In genomic region chr9:45119316-45119953, GRCm38 (mm10) we compare ENCODE assay signal across 12 mouse cellular contexts. TPM values are rescaled to one million over a fixed set of nuclear protein-coding genes. Genes with fewer than 3 reads are reported as not detected.
A peak's percentile ranks its signal among the peaks of the same experiment; 100 is the strongest.
DNase-seq lines count a peak whose midpoint lies in the region; ATAC-seq and TF ChIP-seq lines count a peak whose summit lies in the region.
"Had no signal": no experiment of that assay in that cellular context is flagged by ENCODE, and none has a peak within 500 bp of the region (broad histone marks: within the 10 kb centered on the region; RNA-seq: fewer than 3 reads in every experiment).

No protein-coding gene starts in this region.

- no peak overlapping the region; the same call in 1 of the 2 replicates for H3K4me2 ChIP-seq in forebrain, embryonic 12.5 days
- H3K4me2 ChIP-seq in liver, postnatal 0 days (ENCODE audit: low read depth, low read length): no peak overlapping the region
- no peak overlapping the region for H3K4me2 ChIP-seq in liver, embryonic 11.5 days
- peak overlapping the region; percentile 71 for H3K4me2 ChIP-seq in hindbrain, postnatal 0 days (ENCODE audit: low read depth, low read length)
- H3K4me2 ChIP-seq in neural tube, embryonic 15.5 days: peak overlapping the region; percentile 76
- H3K4me2 ChIP-seq in heart, embryonic 11.5 days: no peak overlapping the region; the same call in 1 of the 2 replicates

- peaks cover 44% of the 10 kb centered on the region for H3K4me1 ChIP-seq in forebrain, embryonic 10.5 days
- H3K4me1 ChIP-seq in forebrain, embryonic 12.5 days: peaks cover 29% of the 10 kb centered on the region
- peaks cover 7% of the 10 kb centered on the region for H3K4me1 ChIP-seq in liver, postnatal 0 days (ENCODE audit: insufficient read depth)
- H3K4me1 ChIP-seq in liver, embryonic 11.5 days (replicated peaks; ENCODE audit: control insufficient read depth, insufficient read depth, low read length): 0 out of 2 replicates have a peak, but pooled peaks cover 4% of the 10 kb centered on the region
- H3K4me1 ChIP-seq in hindbrain, postnatal 0 days (ENCODE audit: insufficient read depth, low read length): peaks cover 21% of the 10 kb centered on the region
- H3K4me1 ChIP-seq in neural tube, embryonic 15.5 days: peaks cover 54% of the 10 kb centered on the region
- H3K4me1 ChIP-seq in heart, embryonic 11.5 days (ENCODE audit: control insufficient read depth, insufficient read depth, low read length): peaks cover 9% of the 10 kb centered on the region; the same call in 1 of the 2 replicates

- no peak overlapping the region for H3K9ac ChIP-seq in forebrain, embryonic 12.5 days
- H3K9ac ChIP-seq in liver, postnatal 0 days (replicated peaks): no peak overlapping the region
- H3K9ac ChIP-seq in liver, embryonic 11.5 days (ENCODE audit: low read depth, low read length): no peak overlapping the region
- H3K9ac ChIP-seq in hindbrain, postnatal 0 days (replicated peaks; ENCODE audit: low read length): 0 out of 2 replicates have a peak overlapping the region, but pooled peaks have one; percentile 96
- peak overlapping the region; percentile 80 for H3K9ac ChIP-seq in neural tube, embryonic 15.5 days (replicated peaks)
- H3K9ac ChIP-seq in heart, embryonic 11.5 days (ENCODE audit: low read depth, low read length): no peak overlapping the region
- H3K9ac ChIP-seq: liver, embryonic 15.5 days had no signal

- no peak for ATAC-seq in forebrain, embryonic 12.5 days (ENCODE audit: low FRiP score)
- ATAC-seq in liver, postnatal 0 days: no peak
- ATAC-seq in liver, embryonic 11.5 days (replicated peaks; ENCODE audit: low FRiP score): no peak
- ATAC-seq in hindbrain, postnatal 0 days: no peak
- no peak for ATAC-seq in neural tube, embryonic 15.5 days (ENCODE audit: low FRiP score)
- ATAC-seq in heart, embryonic 11.5 days (replicated peaks; ENCODE audit: insufficient number of reproducible peaks, low FRiP score, low TSS enrichment): no peak

- H3K27me3 ChIP-seq in forebrain, embryonic 10.5 days (ENCODE audit: poor library complexity, severe bottlenecking): peaks cover 69% of the 10 kb centered on the region
- H3K27me3 ChIP-seq in forebrain, embryonic 12.5 days: peaks cover 10% of the 10 kb centered on the region
- H3K27me3 ChIP-seq in liver, postnatal 0 days (ENCODE audit: insufficient read depth, low read length): 0 out of 2 replicates have a peak, but pooled peaks cover 7% of the 10 kb centered on the region
- peaks cover 16% of the 10 kb centered on the region for H3K27me3 ChIP-seq in liver, embryonic 11.5 days (replicated peaks; ENCODE audit: control insufficient read depth, insufficient read depth, low read length)
- no peaks in the 10 kb centered on the region for H3K27me3 ChIP-seq in hindbrain, postnatal 0 days (ENCODE audit: insufficient read depth, low read length)
- 0 out of 2 replicates have a peak, but pooled peaks cover 5% of the 10 kb centered on the region for H3K27me3 ChIP-seq in neural tube, embryonic 15.5 days (replicated peaks)
- peaks cover 7% of the 10 kb centered on the region for H3K27me3 ChIP-seq in heart, embryonic 11.5 days (ENCODE audit: control insufficient read depth, insufficient read depth, low read length)

- DNase-seq in forebrain, embryonic 10.5 days (ENCODE audit: extremely low spot score, low spot score): no peak
- DNase-seq in liver, postnatal 0 days: no peak
- no peak for DNase-seq in liver, embryonic 11.5 days (ENCODE audit: low spot score)
- no peak for DNase-seq in hindbrain, postnatal 0 days (ENCODE audit: low spot score)
- no peak for DNase-seq in ovary, postnatal 14 days (ENCODE audit: low spot score)
- DNase-seq: kidney, adult 18-20 months; right cerebral cortex, postnatal 14 days had no signal

- H3K4me3 ChIP-seq in forebrain, embryonic 10.5 days: peak overlapping the region; percentile 69; the same call in 1 of the 2 replicates
- no peak overlapping the region for H3K4me3 ChIP-seq in forebrain, embryonic 12.5 days (replicated peaks)
- H3K4me3 ChIP-seq in liver, postnatal 0 days (ENCODE audit: low read depth, low read length): no peak overlapping the region
- no peak overlapping the region for H3K4me3 ChIP-seq in liver, embryonic 11.5 days (ENCODE audit: low read depth, low read length)
- H3K4me3 ChIP-seq in hindbrain, postnatal 0 days (ENCODE audit: low read length): peak overlapping the region; percentile 73
- peak overlapping the region; percentile 72 for H3K4me3 ChIP-seq in neural tube, embryonic 15.5 days (replicated peaks)
- H3K4me3 ChIP-seq in heart, embryonic 11.5 days (ENCODE audit: low read depth, low read length): no peak overlapping the region
- H3K4me3 ChIP-seq: erythroblast, embryonic 14.5 days; liver, embryonic 15.5 days had no signal

- H3K9me3 ChIP-seq in forebrain, embryonic 10.5 days: no peaks in the 10 kb centered on the region
- H3K9me3 ChIP-seq in forebrain, embryonic 12.5 days: no peaks in the 10 kb centered on the region
- H3K9me3 ChIP-seq in liver, postnatal 0 days (ENCODE audit: low read length): no peaks in the 10 kb centered on the region
- H3K9me3 ChIP-seq in liver, embryonic 11.5 days (ENCODE audit: control insufficient read depth, low read length): no peaks in the 10 kb centered on the region
- no peaks in the 10 kb centered on the region for H3K9me3 ChIP-seq in hindbrain, postnatal 0 days (ENCODE audit: low read length)
- H3K9me3 ChIP-seq in neural tube, embryonic 15.5 days (replicated peaks): no peaks in the 10 kb centered on the region
- H3K9me3 ChIP-seq in heart, embryonic 11.5 days (replicated peaks; ENCODE audit: control insufficient read depth, low read length): no peaks in the 10 kb centered on the region
- H3K9me3 ChIP-seq: liver, embryonic 15.5 days had no signal

- H3K27ac ChIP-seq in forebrain, embryonic 10.5 days: no peak overlapping the region
- H3K27ac ChIP-seq in forebrain, embryonic 12.5 days: no peak overlapping the region
- H3K27ac ChIP-seq in liver, postnatal 0 days (ENCODE audit: low read depth): no peak overlapping the region
- H3K27ac ChIP-seq in liver, embryonic 11.5 days (ENCODE audit: low read depth, low read length): no peak overlapping the region
- H3K27ac ChIP-seq in hindbrain, postnatal 0 days: no peak overlapping the region
- no peak overlapping the region for H3K27ac ChIP-seq in neural tube, embryonic 15.5 days (replicated peaks)
- H3K27ac ChIP-seq in heart, embryonic 11.5 days (ENCODE audit: low read depth, low read length): no peak overlapping the region
- H3K27ac ChIP-seq: liver, embryonic 15.5 days had no signal

- WGBS in forebrain, embryonic 10.5 days: 93% methylated on average over 8 of the region's 8 CpGs
- WGBS in forebrain, embryonic 12.5 days: 96% methylated on average over 8 of the region's 8 CpGs
- WGBS in liver, postnatal 0 days (ENCODE audit: insufficient replicate concordance): 77% methylated on average over 8 of the region's 8 CpGs
- WGBS in liver, embryonic 11.5 days: 88% methylated on average over 8 of the region's 8 CpGs
- WGBS in hindbrain, postnatal 0 days: 94% methylated on average over 8 of the region's 8 CpGs
- WGBS in neural tube, embryonic 15.5 days: 94% methylated on average over 8 of the region's 8 CpGs
- 88% methylated on average over 8 of the region's 8 CpGs for WGBS in heart, embryonic 11.5 days (ENCODE audit: insufficient replicate concordance)

- TF ChIP-seq EP300 in liver, postnatal 0 days (IDR thresholded peaks at IDR 0.05; ENCODE audit: low read depth): no peak

- no peaks in the 10 kb centered on the region for H3K36me3 ChIP-seq in forebrain, embryonic 10.5 days (replicated peaks)
- no peaks in the 10 kb centered on the region for H3K36me3 ChIP-seq in forebrain, embryonic 12.5 days (replicated peaks)
- no peaks in the 10 kb centered on the region for H3K36me3 ChIP-seq in liver, postnatal 0 days (replicated peaks; ENCODE audit: insufficient read depth, low read length)
- no peaks in the 10 kb centered on the region for H3K36me3 ChIP-seq in liver, embryonic 11.5 days (ENCODE audit: control insufficient read depth, insufficient read depth, low read length)
- no peaks in the 10 kb centered on the region for H3K36me3 ChIP-seq in hindbrain, postnatal 0 days (ENCODE audit: insufficient read depth, low read length)
- no peaks in the 10 kb centered on the region for H3K36me3 ChIP-seq in neural tube, embryonic 15.5 days
- no peaks in the 10 kb centered on the region for H3K36me3 ChIP-seq in heart, embryonic 11.5 days (ENCODE audit: control insufficient read depth, insufficient read depth, low read length)
- H3K36me3 ChIP-seq: liver, embryonic 15.5 days had no signal

- TF ChIP-seq CTCF in liver, postnatal 0 days (IDR thresholded peaks at IDR 0.05; ENCODE audit: low read depth): peak; percentile 49
- peak; percentile 41 for TF ChIP-seq CTCF in hindbrain, postnatal 0 days (IDR thresholded peaks at IDR 0.05; ENCODE audit: low read depth)

RNA-seq across cellular contexts. Expression of gene Scn2b, which starts 1.9 kb away (rescaled TPM):
- polyA plus RNA-seq in forebrain, embryonic 10.5 days (2016; fragmentation: Nextera tagmentation; extraction: Ambion mirVana): 3.6 and 4.5 TPM in 2 replicates
- polyA plus RNA-seq in forebrain, embryonic 12.5 days (2016; fragmentation: Nextera tagmentation; extraction: Ambion mirVana): 3.0 and 3.1 TPM in 2 replicates
- polyA plus RNA-seq in liver, postnatal 0 days (2015; fragmentation: Nextera tagmentation; extraction: Ambion mirVana): 0.06 and 0.09 TPM in 2 replicates
- 1.9 and 2.3 TPM in 2 replicates for polyA plus RNA-seq in liver, embryonic 11.5 days (2014; fragmentation: Nextera tagmentation; extraction: Ambion mirVana)
- total RNA-seq in hindbrain, postnatal 0 days (2014; rRNA removed): 9.9 and 14.3 TPM in 2 replicates
- polyA plus RNA-seq in hindbrain, postnatal 0 days (2015; fragmentation: Nextera tagmentation; extraction: Ambion mirVana): 9.0 and 9.7 TPM in 2 replicates
- polyA plus RNA-seq in neural tube, embryonic 15.5 days (2015; fragmentation: Nextera tagmentation; extraction: Ambion mirVana): 11.9 and 12.0 TPM in 2 replicates
- polyA plus RNA-seq in heart, embryonic 11.5 days (2014; fragmentation: Nextera tagmentation; extraction: Ambion mirVana): 2.3 and 3.2 TPM in 2 replicates
- polyA plus RNA-seq: erythroblast, embryonic 14.5 days had no signal

RNA-seq across cellular contexts. Expression of gene Scn4b, which starts 18.8 kb away (rescaled TPM):
- polyA plus RNA-seq in forebrain, embryonic 10.5 days (2016; fragmentation: Nextera tagmentation; extraction: Ambion mirVana): 0.25 and 0.41 TPM in 2 replicates
- polyA plus RNA-seq in forebrain, embryonic 12.5 days (2016; fragmentation: Nextera tagmentation; extraction: Ambion mirVana): 0.23 and 0.56 TPM in 2 replicates
- 0.73 and 0.82 TPM in 2 replicates for polyA plus RNA-seq in liver, postnatal 0 days (2015; fragmentation: Nextera tagmentation; extraction: Ambion mirVana)
- 0.22 and 0.41 TPM in 2 replicates for polyA plus RNA-seq in liver, embryonic 11.5 days (2014; fragmentation: Nextera tagmentation; extraction: Ambion mirVana)
- 2.2 TPM in 2 replicates for total RNA-seq in hindbrain, postnatal 0 days (2014; rRNA removed)
- 0.79 and 0.85 TPM in 2 replicates for polyA plus RNA-seq in hindbrain, postnatal 0 days (2015; fragmentation: Nextera tagmentation; extraction: Ambion mirVana)
- 0.55 and 2.0 TPM in 2 replicates for polyA plus RNA-seq in neural tube, embryonic 15.5 days (2015; fragmentation: Nextera tagmentation; extraction: Ambion mirVana)
- polyA plus RNA-seq in heart, embryonic 11.5 days (2014; fragmentation: Nextera tagmentation; extraction: Ambion mirVana): 0.10 and 0.46 TPM in 2 replicates
- polyA plus RNA-seq: erythroblast, embryonic 14.5 days had no signal

RNA-seq across cellular contexts. Expression of gene Jaml, which starts 40.5 kb away (rescaled TPM):
- 0.52 and 0.54 TPM in 2 replicates for polyA plus RNA-seq in forebrain, embryonic 10.5 days (2016; fragmentation: Nextera tagmentation; extraction: Ambion mirVana)
- polyA plus RNA-seq in forebrain, embryonic 12.5 days (2016; fragmentation: Nextera tagmentation; extraction: Ambion mirVana): 0.15 TPM in 1 of 2 replicates, not detected in the other
- polyA plus RNA-seq in liver, postnatal 0 days (2015; fragmentation: Nextera tagmentation; extraction: Ambion mirVana): 0.68 and 0.73 TPM in 2 replicates
- polyA plus RNA-seq in liver, embryonic 11.5 days (2014; fragmentation: Nextera tagmentation; extraction: Ambion mirVana): 0.16 and 0.18 TPM in 2 replicates
- not detected in 2 replicates for total RNA-seq in hindbrain, postnatal 0 days (2014; rRNA removed)
- polyA plus RNA-seq in hindbrain, postnatal 0 days (2015; fragmentation: Nextera tagmentation; extraction: Ambion mirVana): 0.40 and 0.71 TPM in 2 replicates
- 0.32 and 1.7 TPM in 2 replicates for polyA plus RNA-seq in neural tube, embryonic 15.5 days (2015; fragmentation: Nextera tagmentation; extraction: Ambion mirVana)
- polyA plus RNA-seq in heart, embryonic 11.5 days (2014; fragmentation: Nextera tagmentation; extraction: Ambion mirVana): 0.31 and 0.36 TPM in 2 replicates
- polyA plus RNA-seq: erythroblast, embryonic 14.5 days had no signal

Comparison
In these comparisons a context has a peak if more than half of its experiments do, and no peak if none do; other contexts are left out.
1. H3K4me3 ChIP-seq: peak in forebrain, embryonic 10.5 days (single experiment), hindbrain, postnatal 0 days (single experiment) and neural tube, embryonic 15.5 days (single experiment); none in forebrain, embryonic 12.5 days (single experiment), liver, postnatal 0 days (single experiment), liver, embryonic 11.5 days (single experiment) and heart, embryonic 11.5 days (single experiment).
2. H3K4me2 ChIP-seq: peak in hindbrain, postnatal 0 days (single experiment) and neural tube, embryonic 15.5 days (single experiment); none in forebrain, embryonic 12.5 days (single experiment), liver, postnatal 0 days (single experiment), liver, embryonic 11.5 days (single experiment) and heart, embryonic 11.5 days (single experiment).
3. H3K9ac ChIP-seq: peak in hindbrain, postnatal 0 days (single experiment) and neural tube, embryonic 15.5 days (single experiment); none in forebrain, embryonic 12.5 days (single experiment), liver, postnatal 0 days (single experiment), liver, embryonic 11.5 days (single experiment) and heart, embryonic 11.5 days (single experiment).